Mouse (Mus musculus): ENCODE data around the gene Cap1.

The Cap1 gene

GRCm38 (mm10) chr4:122885768-122886578 is at the start of gene Cap1:
Gene Cap1, minus strand, starts transcription at chr4:122886056.
- DNase-seq (ENCODE audit: low spot score in 2 of 2), result peak; percentile 97 to 98

- DNase-seq (ENCODE audit: low spot score in 2 of 2), result no peak
Measured at GRCm38 (mm10) chr4:122933857-122934256, 48.0 kb upstream of the Cap1 start.

GRCm38 (mm10) chr4:122933051-122933591 is 47.3 kb upstream of the Cap1 start:
- no peak for DNase-seq (ENCODE audit: low spot score in 2 of 2)

DNA sequence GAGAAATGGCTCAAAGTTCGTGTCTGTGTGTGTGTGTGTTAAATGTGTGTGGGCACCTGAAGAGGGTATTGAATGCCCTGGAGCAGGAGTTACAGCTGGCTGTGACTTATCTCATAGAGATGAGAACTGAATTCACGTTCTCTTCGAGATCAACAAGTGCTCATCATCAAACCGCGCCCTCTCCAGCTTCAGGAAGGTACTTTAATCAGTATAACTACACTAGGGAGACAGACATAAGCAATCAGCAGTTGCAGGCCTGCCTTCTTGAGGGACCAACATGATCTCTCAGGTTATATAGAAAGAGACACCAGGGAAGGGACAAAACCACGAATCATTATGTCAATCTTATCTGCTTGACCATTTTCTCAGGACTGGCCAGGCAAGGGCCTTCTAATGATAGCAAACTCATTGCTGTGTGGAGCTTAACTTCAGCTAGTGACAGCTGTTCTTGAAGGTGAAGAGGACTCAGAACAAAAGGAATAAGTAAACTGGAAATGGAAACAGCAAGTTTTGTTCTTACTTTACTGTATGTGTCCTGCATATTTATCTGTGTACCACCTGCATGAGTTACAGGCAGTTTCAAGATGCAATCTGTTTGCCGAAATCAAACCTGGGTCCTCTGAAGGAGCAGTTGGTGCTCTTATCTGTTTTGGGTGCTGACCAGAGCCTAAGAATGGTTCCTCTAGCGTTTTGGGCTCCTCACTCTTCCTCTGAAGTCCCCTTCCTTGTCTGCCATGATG is 46.6 kb upstream of the Cap1 start:
- no peak for DNase-seq (ENCODE audit: low spot score in 2 of 2)

DNA sequence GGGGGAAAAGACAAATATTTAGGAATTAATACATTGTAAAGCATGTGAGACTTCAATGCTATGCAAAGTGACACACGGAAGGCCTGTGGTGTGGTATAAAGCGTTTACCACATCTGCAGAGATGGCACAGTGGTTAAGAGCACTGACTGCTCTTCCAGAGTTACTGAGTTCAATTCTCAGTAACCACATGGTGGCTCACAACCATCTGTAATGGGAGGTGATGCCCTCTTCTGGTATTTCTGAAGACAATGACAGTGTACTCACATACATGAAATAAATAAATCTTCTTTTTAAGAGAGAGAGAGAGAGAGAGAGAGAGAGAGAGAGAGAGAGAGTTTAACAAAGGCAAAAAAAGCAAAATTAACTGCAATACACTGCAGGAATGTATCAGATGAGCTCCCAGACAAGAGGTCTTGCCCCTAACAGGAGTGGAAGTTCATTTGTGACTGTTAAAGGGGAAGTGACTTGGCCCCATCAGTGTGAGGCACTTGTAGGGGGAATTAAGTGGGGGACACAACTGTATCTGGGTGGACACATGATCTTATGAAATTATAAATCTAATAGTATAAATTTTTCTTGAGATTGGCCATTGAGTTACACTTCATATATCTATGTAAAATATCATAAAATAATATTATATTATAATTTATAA is 45.2 kb upstream of the Cap1 start:
- no peak for DNase-seq (ENCODE audit: low spot score in 2 of 2)

GRCm38 (mm10) chr4:122923392-122924344 is 37.8 kb upstream of the Cap1 start:
- no peak for DNase-seq (ENCODE audit: low spot score in 2 of 2)

- DNase-seq (ENCODE audit: low spot score in 2 of 2), result no peak
Measured at GRCm38 (mm10) chr4:122922841-122923240, 37.0 kb upstream of the Cap1 start.

DNA sequence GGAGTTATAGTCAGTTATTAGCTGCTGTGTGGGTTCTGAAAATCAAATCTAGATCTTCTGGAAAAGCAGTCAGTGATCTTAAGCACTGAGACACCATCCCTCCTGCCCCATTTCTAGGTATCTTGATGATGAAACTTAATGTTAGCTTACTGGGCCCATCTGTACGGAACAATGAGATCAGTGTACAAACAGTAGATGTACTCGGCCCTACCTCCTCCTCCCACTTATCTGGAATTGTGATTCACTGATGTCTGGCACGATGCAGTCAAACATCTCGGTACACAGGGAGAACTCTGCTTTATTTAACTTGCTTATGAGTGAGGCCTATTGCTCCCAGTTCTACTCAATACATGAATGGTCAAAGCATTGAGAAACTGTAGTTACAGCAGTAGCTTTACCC is 30.1 kb upstream of the Cap1 start:
- DNase-seq (ENCODE audit: low spot score in 2 of 2), result no peak

- DNase-seq (ENCODE audit: low spot score in 2 of 2), result no peak
Measured at GRCm38 (mm10) chr4:122914186-122914585, 28.3 kb upstream of the Cap1 start.

GRCm38 (mm10) chr4:122912613-122913012 is 26.8 kb upstream of the Cap1 start:
- no peak for DNase-seq (ENCODE audit: low spot score in 2 of 2)

GRCm38 (mm10) chr4:122910577-122910976 is 24.7 kb upstream of the Cap1 start:
- no peak for DNase-seq (ENCODE audit: low spot score in 2 of 2)

GRCm38 (mm10) chr4:122909572-122910189 is 23.8 kb upstream of the Cap1 start:
- DNase-seq (ENCODE audit: low spot score in 2 of 2), result peak; percentile 45 to 53

DNA sequence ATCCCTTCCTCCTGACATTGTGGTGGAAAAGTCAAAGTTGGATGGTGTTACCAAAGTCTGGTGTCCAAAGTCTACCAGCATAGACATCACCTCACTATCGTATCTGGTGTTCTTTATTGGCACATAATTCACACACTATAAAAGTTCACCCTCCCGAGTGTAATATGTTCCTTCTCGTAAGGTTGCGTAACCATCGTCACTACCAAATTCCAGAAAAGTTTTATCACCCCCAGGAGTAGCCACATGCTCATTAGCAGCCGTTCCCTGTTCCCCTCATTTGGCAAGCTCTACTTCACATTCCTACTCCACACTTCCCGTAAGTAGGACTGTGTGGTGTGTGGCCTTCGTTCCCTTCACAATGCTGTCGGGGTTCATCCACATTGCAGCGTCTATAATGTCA is 19.5 kb upstream of the Cap1 start:
- DNase-seq (ENCODE audit: low spot score in 2 of 2), result no peak

- DNase-seq (ENCODE audit: low spot score in 2 of 2), result no peak
Measured at GRCm38 (mm10) chr4:122903709-122904108, 17.9 kb upstream of the Cap1 start.

DNA sequence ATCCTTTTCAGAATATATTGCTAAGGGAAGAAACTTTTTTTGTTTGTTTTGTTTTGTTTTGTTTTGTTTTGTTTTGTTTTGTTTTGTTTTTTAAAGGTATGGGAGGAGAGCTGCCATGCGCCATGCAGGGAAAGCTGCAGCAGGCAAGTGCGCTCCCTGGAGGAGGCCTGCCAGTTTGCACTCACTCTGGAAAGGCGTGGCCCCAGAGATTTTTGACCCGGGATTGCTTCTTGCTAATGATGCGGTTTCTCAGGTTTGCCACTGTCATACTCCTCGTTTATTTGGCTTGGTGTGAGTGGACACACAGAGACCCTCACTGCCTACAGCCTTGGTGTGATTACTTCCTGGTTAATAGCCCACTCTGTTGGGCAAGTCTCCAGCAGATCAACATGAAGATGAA is 16.3 kb upstream of the Cap1 start:
- no peak for DNase-seq (ENCODE audit: low spot score in 2 of 2)

DNA sequence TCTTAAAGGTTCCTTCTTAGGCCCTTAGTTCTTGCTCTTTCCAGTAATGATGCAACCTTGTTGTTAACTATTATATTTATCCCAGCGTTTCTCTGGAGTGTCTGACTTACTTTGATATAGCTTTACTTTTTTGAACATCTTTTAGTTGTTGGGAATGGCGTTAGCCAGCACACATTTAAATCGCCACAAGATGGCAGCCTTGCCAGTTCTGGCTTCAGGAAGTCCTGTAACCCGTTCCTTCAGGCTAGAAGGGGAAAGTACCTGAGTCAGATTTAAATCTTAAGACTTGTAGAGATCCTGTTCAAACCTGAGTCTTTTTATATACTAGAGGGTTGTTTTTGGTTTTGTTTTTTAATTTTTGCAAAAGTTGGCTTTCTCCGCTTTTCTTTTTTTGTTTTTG is 12.5 kb upstream of the Cap1 start:
- peak; percentile 44 to 58 for DNase-seq (ENCODE audit: low spot score in 2 of 2)

DNA sequence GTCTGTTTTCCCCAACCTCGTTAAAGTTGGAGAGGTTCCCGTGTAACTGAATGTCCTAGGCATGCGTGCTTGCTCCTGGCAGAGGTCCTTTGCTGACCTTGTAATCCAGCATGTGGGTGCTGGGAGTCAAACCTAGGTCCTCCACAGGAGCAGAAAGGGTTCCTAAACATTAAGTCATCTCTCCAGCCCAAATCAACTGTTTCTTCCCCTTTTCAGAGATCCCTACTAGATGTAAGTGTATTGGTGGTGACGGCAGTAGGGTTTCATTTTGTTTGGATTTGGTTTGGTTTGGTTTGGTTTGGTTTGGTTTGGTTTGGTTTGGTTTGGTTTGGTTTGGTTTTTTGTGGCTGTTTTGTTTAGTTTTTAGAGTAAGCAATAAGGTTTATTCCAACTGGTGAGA is 11.9 kb upstream of the Cap1 start:
- no peak for DNase-seq (ENCODE audit: low spot score in 2 of 2)

DNA sequence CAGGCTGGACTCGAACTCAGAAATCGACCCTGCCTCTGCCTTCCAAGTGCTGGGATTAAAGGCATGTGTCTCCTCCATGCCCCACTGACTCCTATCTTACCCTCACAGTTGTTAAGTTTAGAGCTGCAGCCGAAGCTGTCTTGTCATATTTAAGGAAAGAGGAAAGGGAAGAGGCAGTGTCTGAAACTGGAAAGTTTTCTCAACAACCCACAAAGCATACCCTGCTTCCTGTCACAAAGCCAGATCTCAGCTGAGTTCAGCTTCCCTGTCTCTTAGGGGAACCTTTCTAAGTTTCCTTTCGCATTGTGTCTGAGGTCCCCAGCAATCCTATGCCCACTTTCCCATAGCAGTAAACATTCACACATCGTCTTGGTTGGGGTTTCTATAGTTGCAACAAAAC is 6.3 kb upstream of the Cap1 start:
- DNase-seq (ENCODE audit: low spot score in 2 of 2), result no peak

GRCm38 (mm10) chr4:122891597-122891996 is 5.7 kb upstream of the Cap1 start:
- no peak for DNase-seq (ENCODE audit: low spot score in 2 of 2)

- DNase-seq (ENCODE audit: low spot score in 2 of 2), result peak; percentile 65 to 85
Measured at GRCm38 (mm10) chr4:122890881-122891481, 5.1 kb upstream of the Cap1 start.
